8 mouse cellular contexts compared by ENCODE assay signal in genomic region chr8:11477811-11478761, GRCm38 (mm10). TPM values are rescaled to one million over a fixed set of nuclear protein-coding genes. Genes with fewer than 3 reads are reported as not detected.
DNase-seq lines count a peak whose midpoint lies in the region; ATAC-seq and TF ChIP-seq lines count a peak whose summit lies in the region.

Rab20 (minus strand) TSS chr8:11478710.

- H3K27me3 ChIP-seq in erythroblast, embryonic 14.5 days (ENCODE audit: control insufficient read depth) = peaks cover 90% of the 10 kb centered on the region
- peaks cover 95% of the 10 kb centered on the region for H3K27me3 ChIP-seq in hindbrain, embryonic 12.5 days
- peaks cover 92% of the 10 kb centered on the region for H3K27me3 ChIP-seq in limb, embryonic 13.5 days
- H3K27me3 ChIP-seq in midbrain, embryonic 13.5 days = peaks cover 91% of the 10 kb centered on the region
- H3K27me3 ChIP-seq in stomach, postnatal 0 days (ENCODE audit: control insufficient read depth, insufficient read depth, low read length) = no peaks in the 10 kb centered on the region

- H3K9ac ChIP-seq in hindbrain, embryonic 12.5 days = peak within 1 kb of the TSS; percentile 29; the same call in 1 of the 2 replicates
- H3K9ac ChIP-seq in limb, embryonic 13.5 days = peak within 1 kb of the TSS; percentile 57
- peak within 1 kb of the TSS; percentile 24; the same call in 1 of the 2 replicates for H3K9ac ChIP-seq in midbrain, embryonic 13.5 days (replicated peaks)
- peak within 1 kb of the TSS; percentile 65 for H3K9ac ChIP-seq in stomach, postnatal 0 days (ENCODE audit: low read length)

- peak; percentile 64 for DNase-seq in adrenal gland, adult 8-10 months
- DNase-seq in gastrocnemius, adult 18-20 months (ENCODE audit: low spot score) = peak; percentile 65
- DNase-seq in stomach, postnatal 0 days (ENCODE audit: low spot score) = peak; percentile 86

- no peaks in the 10 kb centered on the region; the same call in 1 of the 2 replicates for H3K9me3 ChIP-seq in erythroblast, embryonic 14.5 days (ENCODE audit: control insufficient read depth, low read length)
- no peaks in the 10 kb centered on the region for H3K9me3 ChIP-seq in hindbrain, embryonic 12.5 days (replicated peaks)
- H3K9me3 ChIP-seq in limb, embryonic 13.5 days = no peaks in the 10 kb centered on the region
- no peaks in the 10 kb centered on the region for H3K9me3 ChIP-seq in midbrain, embryonic 13.5 days
- H3K9me3 ChIP-seq in stomach, postnatal 0 days (ENCODE audit: control insufficient read depth, low read length) = no peaks in the 10 kb centered on the region

- H3K4me3 ChIP-seq in erythroblast, embryonic 14.5 days (replicated peaks) = peak within 1 kb of the TSS; percentile 56
- H3K4me3 ChIP-seq in hindbrain, embryonic 12.5 days = peak within 1 kb of the TSS; percentile 42
- peak within 1 kb of the TSS; percentile 60 for H3K4me3 ChIP-seq in limb, embryonic 13.5 days
- H3K4me3 ChIP-seq in midbrain, embryonic 13.5 days (replicated peaks) = peak within 1 kb of the TSS; percentile 44
- H3K4me3 ChIP-seq in stomach, postnatal 0 days (ENCODE audit: low read depth, low read length) = peak within 1 kb of the TSS; percentile 59

- no peaks in the 10 kb centered on the region for H3K36me3 ChIP-seq in erythroblast, embryonic 14.5 days (ENCODE audit: control insufficient read depth)
- no peaks in the 10 kb centered on the region for H3K36me3 ChIP-seq in hindbrain, embryonic 12.5 days
- no peaks in the 10 kb centered on the region for H3K36me3 ChIP-seq in limb, embryonic 13.5 days
- H3K36me3 ChIP-seq in midbrain, embryonic 13.5 days = no peaks in the 10 kb centered on the region
- no peaks in the 10 kb centered on the region for H3K36me3 ChIP-seq in stomach, postnatal 0 days (ENCODE audit: control insufficient read depth, insufficient read depth, low read length)

- ATAC-seq in erythroblast, adult 5-6 weeks (replicated peaks; ENCODE audit: low FRiP score, poor library complexity, severe bottlenecking) = no peak
- peak; percentile 78 for ATAC-seq in hindbrain, embryonic 12.5 days (ENCODE audit: low FRiP score)
- ATAC-seq in limb, embryonic 13.5 days (ENCODE audit: low FRiP score, low read depth) = peak; percentile 64
- peak; percentile 74 for ATAC-seq in midbrain, embryonic 13.5 days
- peak; percentile 77 for ATAC-seq in stomach, postnatal 0 days (ENCODE audit: low FRiP score, low TSS enrichment)

- no peak within 1 kb of the TSS for H3K27ac ChIP-seq in hindbrain, embryonic 12.5 days
- H3K27ac ChIP-seq in limb, embryonic 13.5 days = no peak within 1 kb of the TSS
- H3K27ac ChIP-seq in midbrain, embryonic 13.5 days = no peak within 1 kb of the TSS
- H3K27ac ChIP-seq in stomach, postnatal 0 days (replicated peaks) = peak within 1 kb of the TSS; percentile 83

- under 1% methylated on average over 69 of the region's 69 CpGs for WGBS in hindbrain, embryonic 12.5 days
- under 1% methylated on average over 68 of the region's 69 CpGs for WGBS in limb, embryonic 13.5 days
- WGBS in midbrain, embryonic 13.5 days = under 1% methylated on average over 65 of the region's 69 CpGs
- WGBS in stomach, postnatal 0 days = under 1% methylated on average over 69 of the region's 69 CpGs

- no peak for TF ChIP-seq CTCF in stomach, postnatal 0 days (IDR thresholded peaks at IDR 0.05; ENCODE audit: low read depth)

- H3K4me1 ChIP-seq in erythroblast, embryonic 14.5 days (ENCODE audit: control insufficient read depth) = peaks cover 4% of the 10 kb centered on the region
- peaks cover 25% of the 10 kb centered on the region for H3K4me1 ChIP-seq in hindbrain, embryonic 12.5 days
- H3K4me1 ChIP-seq in limb, embryonic 13.5 days = peaks cover 45% of the 10 kb centered on the region
- peaks cover 21% of the 10 kb centered on the region for H3K4me1 ChIP-seq in midbrain, embryonic 13.5 days (replicated peaks)
- no peaks in the 10 kb centered on the region for H3K4me1 ChIP-seq in stomach, postnatal 0 days (replicated peaks; ENCODE audit: control insufficient read depth, insufficient read depth)

- TF ChIP-seq EP300 in stomach, postnatal 0 days (optimal IDR thresholded peaks at IDR 0.05) = no peak

- peak within 1 kb of the TSS; percentile 79 for H3K4me2 ChIP-seq in hindbrain, embryonic 12.5 days (replicated peaks)
- peak within 1 kb of the TSS; percentile 99 for H3K4me2 ChIP-seq in limb, embryonic 13.5 days (replicated peaks)
- peak within 1 kb of the TSS; percentile 75 for H3K4me2 ChIP-seq in midbrain, embryonic 13.5 days (replicated peaks)
- H3K4me2 ChIP-seq in stomach, postnatal 0 days (replicated peaks; ENCODE audit: low read depth) = peak within 1 kb of the TSS; percentile 98

RNA-seq across cellular contexts. Expression of gene Rab20, which starts in this region (rescaled TPM):
- 0.05 and 0.09 TPM in 2 replicates for polyA plus RNA-seq in erythroblast, embryonic 14.5 days (2012)
- total RNA-seq in erythroblast, adult 5-6 weeks (2015; ENCODE audit: low replicate concordance) = 0.63 and 4.8 TPM in 2 replicates
- total RNA-seq in erythroblast, adult 5-6 weeks (2017; ENCODE audit: low replicate concordance) = 1.5 and 4.4 TPM in 2 replicates
- total RNA-seq in adrenal gland, adult 8-10 months (2022) = 10 to 100 TPM in 2 of 4 experiments, 1 to 10 TPM in 2; 9.2 to 14.0 (median 10.8) TPM
- 1 to 10 TPM; 2.5 to 4.6 TPM for total RNA-seq in gastrocnemius, adult 18-20 months (2021)
- 0.79 and 1.6 TPM in 2 replicates for polyA plus RNA-seq in hindbrain, embryonic 12.5 days (2016; fragmentation: Nextera tagmentation; extraction: Ambion mirVana)
- 1.6 and 1.7 TPM in 2 replicates for polyA plus RNA-seq in limb, embryonic 13.5 days (2015; fragmentation: Nextera tagmentation; extraction: Ambion mirVana)
- 0.28 and 0.36 TPM in 2 replicates for polyA plus RNA-seq in midbrain, embryonic 13.5 days (2015; fragmentation: Nextera tagmentation; extraction: Ambion mirVana)
- polyA plus RNA-seq in stomach, postnatal 0 days (2015; fragmentation: Nextera tagmentation; extraction: Ambion mirVana) = 9.6 and 9.9 TPM in 2 replicates

Comparison
In these comparisons a context has a peak if more than half of its experiments do, and no peak if none do; other contexts are left out.
1. Peak in ATAC-seq, H3K4me3 ChIP-seq, H3K9ac ChIP-seq and H3K4me2 ChIP-seq in midbrain, embryonic 13.5 days; RNA of the gene not detected or under 1 TPM.